Mouse (Mus musculus): ENCODE measurements around the gene Slpi.
"Not testable (repeated sequence)": the region's sequence is repeated elsewhere in the genome, so short reads cannot be mapped to it uniquely, and the experiment has no call there.

Slpi gene

DNA sequence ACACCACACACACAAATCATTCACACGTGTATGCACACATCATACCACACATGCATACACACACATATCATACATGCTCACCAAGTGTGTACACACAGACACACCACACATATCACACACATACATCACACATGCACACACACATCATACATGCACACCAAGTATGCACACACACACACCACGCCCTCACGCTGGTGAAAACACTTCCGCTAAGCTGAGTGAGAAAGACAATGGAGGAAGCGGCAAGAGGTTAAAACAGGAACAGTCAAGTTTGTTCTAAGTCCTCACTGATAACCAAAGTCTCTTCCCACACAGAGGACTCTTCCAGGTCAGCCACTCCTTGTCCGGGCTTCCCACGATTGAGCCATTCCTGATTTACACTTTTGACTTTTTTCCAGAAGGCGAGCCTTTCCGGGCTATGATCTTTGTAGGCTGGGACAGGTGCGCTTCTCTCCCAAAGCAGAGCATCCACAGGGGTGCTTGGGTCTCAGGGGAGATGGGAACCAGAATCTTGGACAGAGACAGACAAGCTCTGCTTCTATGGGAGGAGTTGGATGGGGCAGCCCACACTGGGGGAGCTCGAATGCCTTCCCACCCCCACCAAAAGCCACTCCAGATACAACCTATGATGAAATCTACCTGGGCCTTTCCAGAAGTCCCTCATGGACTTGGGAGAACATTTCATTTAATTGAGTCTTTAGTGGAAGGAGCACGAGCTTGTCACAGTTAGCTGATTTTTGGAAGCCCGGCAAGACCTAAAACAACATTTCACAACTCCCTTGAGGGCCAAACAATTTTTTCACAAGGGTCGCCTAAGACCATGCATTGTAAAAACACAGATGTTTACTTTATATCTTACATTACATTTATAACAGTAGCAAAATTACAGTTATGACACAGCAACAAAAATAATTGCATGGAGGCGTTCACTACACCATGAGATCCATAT, 11.1 kb downstream of the Slpi start:
- DNase-seq, result no peak

DNA sequence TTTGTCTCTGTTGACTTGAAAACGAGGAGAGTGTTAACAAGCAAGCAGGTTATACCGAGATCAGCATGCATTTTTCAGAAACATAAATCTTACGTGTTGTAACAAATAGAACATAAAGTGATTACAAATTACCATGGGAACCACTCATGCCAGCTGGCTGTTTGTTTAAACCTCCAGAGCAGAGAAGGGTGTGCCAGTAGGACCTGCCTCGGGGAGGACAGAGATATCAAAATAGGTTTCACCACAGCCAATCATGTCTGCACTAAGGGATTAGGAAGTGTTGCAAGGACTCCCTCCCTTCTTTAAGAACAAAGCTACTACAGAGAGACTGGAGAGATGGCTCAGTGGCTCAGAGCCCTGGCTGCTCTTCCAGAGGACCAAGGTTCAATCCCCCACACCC, 15.7 kb downstream of the Slpi start:
- DNase-seq, result no peak

DNA sequence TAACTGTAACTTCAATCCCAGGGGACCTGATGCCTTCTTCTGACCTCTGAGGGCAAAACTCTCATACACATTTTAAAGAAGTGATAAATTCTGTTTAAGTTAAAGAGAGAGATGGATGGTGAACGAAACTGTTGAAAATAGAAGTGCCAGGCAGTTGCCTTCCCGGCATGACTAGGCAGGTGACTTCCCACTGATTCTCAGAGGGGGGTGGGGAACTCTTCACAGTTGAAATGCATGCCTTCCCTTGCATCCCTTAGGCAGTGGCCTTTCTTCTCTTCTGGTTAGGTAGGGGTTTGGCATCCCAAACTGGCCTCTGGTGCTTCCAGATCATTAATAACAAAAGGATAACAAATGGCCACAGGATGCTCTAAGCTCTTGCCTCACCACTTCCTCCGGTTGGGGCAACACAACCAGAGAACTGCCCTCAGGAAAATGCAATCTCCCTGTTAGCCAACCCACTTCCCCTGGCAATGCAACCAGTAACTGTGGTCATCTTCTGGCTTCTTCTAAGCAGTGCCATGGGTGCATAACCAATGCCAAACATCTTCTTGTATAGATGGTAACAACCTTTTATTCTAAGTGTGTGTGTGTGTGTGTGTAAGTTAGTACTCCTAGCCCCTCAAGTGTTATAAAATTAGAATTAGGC, 16.4 kb downstream of the Slpi start:
- no peak for DNase-seq

DNA sequence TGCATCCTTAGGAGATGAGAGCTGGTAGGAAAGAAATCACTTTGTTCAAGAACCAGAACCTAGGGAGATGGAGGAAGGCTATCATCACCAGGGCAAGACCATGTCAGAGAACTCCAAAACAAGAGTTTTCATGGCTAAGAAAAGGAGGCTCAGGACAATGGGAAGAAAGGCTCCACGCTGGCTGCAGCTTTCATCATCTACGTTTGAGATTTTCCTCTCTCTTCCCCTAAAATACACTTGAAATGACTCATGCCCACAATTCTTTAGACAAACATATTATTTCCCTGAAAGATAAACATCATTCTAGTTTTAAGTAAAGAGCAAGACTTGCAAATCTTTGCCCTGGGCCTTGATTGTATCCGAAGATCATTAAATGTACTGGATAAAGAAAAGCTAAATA, 17.5 kb downstream of the Slpi start:
- DNase-seq, result no peak

DNA sequence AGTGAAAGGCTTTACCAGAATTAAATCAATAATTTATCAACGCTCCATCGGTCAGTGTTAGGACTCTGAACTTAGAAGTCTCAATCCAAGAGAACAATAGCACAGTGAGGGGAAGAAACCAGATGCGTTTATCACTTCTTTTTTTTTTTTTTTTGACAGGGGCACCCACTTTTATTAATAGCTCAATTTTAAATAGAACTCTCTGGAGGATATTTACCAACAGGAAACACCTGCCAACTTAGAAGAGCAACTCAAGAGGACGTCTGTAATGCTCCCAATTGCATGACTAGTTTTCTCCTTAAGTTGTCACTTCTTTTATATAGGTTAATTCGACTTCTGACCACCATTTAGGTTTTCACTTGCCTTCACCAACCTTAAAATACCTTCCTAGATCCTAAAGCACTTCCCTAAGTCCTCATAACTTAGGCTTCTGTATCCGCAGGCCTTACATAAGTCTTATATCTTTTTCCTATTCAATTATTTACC, 20.2 kb downstream of the Slpi start:
- no peak for DNase-seq

DNA sequence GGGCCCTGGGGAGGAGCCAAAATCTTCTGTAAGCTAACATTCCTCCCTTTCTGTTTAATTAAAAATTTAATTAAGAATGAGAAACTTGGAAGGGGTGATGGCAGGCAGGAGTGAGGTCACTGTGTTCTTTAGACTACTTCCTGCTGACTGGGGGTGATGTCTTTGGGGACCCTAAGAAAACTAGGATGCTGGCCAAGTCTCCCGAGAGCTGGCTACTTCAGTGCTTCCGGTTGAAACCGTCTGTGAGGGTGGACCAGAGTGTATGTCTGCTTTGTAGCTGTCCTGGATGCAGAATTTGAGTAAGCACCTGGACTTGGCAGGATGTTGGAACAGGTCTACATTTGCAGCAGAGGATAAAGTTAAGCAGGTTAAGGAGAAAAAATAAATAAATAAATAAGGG, 21.9 kb downstream of the Slpi start:
- no peak for DNase-seq

DNA sequence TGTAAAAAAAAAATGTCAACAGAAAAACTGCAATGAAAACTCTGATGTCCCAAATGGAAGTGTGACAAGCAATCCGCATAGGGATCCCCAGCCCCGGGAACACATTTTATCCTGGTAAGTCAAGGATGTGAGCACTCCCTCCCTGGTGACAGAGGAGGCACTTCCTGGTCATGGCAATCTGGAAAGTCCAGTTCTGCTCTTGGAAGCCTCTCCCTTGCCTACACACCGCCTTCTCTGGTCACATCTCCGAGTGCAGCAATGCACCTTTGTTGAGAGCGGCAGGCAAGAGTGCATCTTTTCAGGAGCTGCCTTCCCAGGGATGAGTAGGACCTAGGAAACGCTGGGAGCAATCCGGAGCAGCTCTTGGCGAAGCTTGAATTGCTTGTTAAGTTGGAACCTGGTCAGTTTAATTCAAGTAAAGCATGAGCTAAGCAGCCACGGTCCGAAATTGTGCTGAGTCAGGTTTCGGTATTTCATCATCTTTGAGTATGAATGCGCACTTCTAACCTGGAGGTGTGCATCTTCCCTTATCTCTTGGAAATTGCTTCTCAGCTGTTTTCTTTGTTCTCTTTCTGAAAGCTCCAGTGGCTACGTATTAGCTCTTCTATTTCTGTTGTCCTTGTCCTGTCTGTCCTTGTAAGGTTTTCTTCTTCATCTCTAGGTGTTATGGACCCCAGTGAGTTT, 27.8 kb downstream of the Slpi start:
- DNase-seq, result no peak

DNA sequence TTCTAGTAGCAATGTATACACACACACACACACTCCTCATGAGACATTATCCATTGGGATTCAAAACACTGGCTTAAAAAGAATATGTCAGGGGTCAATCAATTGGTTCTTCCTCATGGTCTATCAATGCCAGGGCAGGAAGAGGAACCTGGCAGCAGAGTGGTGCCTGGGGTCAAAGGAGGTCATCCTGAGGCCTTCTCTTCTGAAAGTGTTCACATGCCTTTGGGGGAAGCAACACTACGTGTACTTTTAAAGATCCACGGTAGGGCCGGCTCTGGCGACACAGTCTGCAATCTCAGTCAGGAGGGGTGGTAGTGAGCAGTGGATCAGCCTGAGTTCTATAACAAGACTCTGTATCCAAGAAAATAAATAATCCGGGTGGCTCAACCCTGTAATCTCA, 29.2 kb downstream of the Slpi start:
- no peak for DNase-seq

DNA sequence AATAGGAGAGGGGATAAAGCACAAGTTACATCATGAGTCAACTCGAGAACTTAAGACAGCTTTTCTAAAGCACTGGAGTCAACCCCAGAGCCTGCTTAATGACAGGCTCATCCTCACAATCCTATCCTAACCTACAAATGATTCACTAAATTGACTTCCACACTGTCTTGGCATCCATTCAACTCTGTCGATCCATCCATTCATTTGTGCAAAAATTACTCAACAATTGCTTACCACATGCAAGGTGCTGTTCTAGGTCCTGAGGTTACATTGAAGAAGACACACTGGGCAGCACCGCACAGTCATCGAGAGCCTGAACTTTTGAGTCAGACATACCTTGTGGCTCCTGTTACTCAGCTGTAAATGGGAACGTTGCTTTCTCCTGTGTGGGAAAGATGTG, 29.9 kb downstream of the Slpi start:
- no peak for DNase-seq

DNA sequence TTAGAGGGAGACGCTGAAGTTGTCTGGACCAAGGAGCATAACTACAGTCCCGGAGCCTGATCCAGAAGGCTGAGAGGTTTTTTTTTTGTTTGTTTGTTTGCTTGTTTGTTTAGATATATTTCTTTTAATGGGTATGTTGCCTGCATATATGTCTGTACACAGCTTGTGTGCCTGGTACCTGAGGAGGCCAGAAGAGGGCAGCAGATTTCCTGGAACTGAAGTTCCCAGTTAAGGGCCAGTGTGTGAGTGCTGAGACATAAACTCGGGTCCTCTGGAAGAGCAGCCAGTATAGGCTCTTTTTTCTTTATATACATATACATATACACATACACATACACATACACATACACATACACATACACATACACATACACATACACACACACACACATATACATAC, 30.5 kb downstream of the Slpi start:
- peak; percentile 26 to 27 for DNase-seq

DNA sequence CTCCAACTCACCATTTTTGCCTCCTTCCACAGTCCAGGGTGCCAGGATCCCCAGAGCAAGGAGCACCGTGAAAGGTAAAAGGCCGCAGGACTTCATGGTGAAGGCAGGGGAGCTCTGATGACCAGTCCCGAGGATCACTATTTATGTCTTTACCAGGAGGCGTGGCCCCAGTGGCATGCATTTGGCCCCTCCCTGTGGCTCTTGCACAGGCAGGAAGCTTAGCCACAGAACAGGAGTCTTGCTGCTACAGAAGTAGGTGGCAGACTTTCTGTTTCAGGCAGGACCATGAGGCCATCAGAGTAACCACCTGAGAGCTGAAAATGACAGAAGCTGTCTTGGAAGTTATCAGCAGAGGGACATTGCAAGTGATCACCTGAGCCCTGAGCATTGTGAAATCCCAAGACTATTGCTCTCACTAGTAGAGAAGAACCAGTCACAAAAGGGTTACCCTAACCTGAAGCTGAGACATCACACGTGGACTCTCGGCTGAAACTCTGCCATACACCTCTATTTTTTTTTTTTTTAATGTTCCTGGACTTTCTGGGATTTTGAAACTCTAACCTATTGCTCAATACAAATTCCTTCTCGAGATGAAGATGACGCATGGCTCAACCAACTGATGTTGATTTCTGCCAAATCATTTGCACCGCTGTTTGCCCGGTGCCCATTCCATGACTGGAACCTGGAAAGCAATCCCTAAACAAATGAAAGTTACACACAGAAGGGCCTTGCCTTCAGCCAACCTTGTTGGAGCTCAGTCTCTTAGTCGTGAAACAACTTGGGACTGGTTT, 32.5 kb downstream of the Slpi start:
- DNase-seq, result no peak

DNA sequence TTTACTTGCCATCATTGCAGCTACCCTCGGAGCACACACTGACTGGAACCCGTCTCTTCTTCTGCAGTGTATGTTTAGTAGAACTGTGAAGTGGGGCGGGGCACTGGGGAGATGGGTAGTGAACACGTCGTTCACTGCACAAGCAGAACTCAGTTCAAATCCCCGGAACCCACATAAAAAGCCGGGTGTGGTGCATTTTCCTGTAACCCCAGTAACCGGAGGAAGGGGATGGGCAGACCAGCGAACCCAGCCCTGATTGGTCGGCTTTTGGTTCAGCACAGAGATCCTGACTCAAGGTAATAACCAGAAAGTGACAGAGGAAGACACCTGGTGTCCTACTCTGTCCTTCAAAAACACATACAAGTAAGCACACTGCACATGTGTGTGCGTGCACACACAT, 35.5 kb downstream of the Slpi start:
- no peak for DNase-seq

DNA sequence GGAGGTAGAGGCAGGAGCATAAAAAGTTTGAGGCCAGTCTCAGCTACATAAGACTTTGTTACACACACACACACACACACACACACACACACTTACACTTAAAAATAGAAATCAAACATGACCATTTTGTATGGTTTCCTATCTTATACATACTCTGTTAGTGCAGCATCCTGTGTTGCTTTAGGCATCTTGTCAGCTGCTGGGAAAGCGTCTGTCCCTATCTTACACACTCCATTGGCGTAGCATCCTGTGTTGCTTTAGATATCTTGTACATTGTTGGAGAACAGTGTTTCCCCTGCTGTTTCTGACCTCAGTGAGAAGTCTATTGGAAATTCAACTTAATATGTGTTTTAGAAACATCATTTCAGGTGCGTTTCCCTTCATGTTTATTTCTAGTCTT, 36.2 kb downstream of the Slpi start:
- no peak for DNase-seq

DNA sequence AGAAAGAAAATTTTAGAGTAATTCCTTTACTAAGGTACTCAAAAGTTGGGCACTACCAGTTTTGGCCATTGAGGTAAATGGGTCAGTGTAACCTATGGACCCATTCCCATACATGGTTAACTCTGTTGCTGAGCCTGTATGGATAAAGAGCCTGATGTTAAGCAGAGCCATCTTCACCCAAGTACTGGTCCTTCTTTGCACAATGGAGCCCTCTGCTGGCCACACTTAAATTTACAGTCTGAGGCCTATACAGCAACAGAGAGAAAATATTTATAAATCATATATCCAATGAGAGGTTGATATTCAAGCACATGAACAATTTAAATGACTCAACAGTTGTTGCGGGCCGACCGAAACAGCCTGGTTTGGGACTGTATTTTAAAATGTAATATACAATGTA, 39.9 kb downstream of the Slpi start:
- peak; percentile 55 to 56 for DNase-seq

DNA sequence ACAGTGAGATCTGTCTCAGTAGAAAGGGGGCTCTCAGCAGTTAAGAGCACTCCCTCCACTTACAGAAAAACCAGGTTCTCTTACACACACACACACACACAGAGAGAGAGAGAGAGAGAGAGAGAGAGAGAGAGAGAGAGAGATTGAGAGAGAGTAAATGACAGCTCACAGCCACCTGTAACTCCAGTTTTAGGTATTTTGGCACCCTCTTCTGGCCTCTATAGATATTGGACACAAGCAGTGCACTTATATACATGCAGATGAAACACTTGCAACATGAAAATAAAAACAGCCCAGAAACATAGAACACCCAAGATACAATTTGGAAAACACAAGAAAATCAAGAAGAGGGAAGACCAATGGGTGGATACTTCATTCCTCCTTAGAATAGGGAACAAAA, 41.2 kb downstream of the Slpi start:
- not testable (repeated sequence) for DNase-seq

DNA sequence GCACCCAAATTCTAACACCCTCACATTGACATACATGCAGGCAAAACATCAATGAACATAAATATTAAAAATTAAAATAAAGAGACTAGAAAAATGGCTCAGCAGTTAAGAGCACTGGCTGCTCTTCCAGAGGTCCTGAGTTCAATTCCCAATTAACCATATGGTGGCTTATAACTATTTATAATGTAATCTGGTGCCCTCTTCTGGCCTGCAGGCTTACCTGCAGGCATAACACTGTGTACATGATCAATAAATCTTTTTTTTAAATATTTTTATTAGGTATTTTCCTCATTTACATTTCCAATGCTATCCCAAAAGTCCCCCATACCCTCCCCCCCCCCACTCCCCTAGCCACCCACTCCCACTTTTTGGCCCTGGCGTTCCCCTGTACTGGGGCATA, 45.2 kb downstream of the Slpi start:
- DNase-seq, result not testable (repeated sequence)

DNA sequence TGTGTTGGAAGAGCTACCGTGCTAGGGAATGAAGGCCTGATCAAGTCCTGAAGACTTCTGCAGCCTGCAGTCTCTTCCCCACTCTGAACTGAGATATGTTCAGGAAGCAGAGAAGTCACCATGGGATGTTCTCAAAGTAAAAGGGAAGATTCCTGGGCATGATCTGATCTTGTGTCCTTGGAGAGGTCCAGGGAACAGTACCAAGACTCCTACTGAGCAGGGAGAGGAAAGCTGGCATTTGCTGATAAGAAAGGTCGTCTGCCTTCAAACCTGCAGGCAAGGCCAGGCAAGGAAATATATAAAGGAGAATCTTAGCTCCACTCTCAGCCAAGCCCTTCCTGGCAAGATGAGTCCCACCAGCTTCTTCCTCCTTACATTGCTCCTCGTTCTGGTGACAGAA, 56.5 kb downstream of the Slpi start, which contains the start of gene Svs5:
Gene Svs5 (plus strand): TSS at position 301 of the 400 bp plus-strand sequence.
- not testable (repeated sequence) for DNase-seq

DNA sequence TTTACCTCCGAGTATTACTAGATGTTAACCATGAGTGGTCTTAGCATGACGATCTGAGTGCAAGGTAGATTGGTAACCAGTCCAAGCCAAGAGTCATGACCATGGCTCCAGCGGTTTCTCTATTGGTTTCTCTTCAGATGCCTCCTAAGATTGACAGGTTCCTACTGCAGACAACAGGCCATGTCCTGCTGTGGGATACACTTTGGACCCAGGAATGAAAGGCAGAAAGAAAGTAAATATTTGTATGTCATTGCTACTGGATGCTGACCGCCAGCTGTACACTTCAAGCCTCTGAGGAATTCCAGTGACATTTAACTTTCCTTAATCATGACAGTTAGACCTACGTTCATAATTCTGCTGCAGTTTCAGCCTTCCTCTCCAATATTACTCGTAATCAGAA, 67.9 kb downstream of the Slpi start:
- DNase-seq, result no peak

DNA sequence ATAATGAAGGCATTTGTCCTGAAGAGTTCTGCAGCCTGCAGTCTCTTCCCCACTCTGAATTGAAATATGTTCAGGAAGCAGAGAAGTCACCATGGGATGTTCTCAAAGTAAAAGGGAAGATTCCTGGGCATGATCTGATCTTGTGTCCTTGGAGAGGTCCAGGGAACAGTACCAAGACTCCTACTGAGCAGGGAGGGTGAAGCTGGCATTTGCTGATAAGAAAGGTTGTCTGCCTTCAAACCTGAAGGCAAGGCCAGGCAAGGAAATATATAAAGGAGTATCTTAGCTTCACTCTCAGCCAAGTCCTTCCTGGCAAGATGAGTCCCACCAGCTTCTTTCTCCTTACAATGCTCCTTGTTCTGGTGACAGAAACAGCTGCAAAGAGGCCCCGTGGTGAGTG, 72.4 kb downstream of the Slpi start, which contains the start of gene Svs6:
Gene Svs6 (plus strand): TSS at position 301 of the 400 bp plus-strand sequence.
- DNase-seq, result not testable (repeated sequence)

DNA sequence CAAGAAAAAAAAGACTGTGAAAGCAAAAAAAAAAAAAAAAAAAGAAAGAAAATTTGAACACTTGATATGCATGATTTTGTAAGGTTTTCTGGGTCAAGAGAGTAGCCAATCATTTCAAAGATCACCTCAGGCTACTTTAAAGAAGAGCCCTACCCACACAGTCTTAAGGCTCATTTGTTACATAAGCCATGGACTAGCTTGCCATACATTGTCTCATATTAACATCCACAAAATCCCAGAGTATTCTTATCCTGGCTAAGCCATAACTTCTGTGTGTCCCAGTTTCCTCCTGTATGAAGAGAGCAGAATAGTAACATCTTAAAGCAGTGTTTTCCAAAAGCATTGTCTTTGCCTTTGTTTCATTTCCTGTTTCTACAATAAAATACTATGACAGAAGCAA, 73.4 kb downstream of the Slpi start:
- DNase-seq, result not testable (repeated sequence)

DNA sequence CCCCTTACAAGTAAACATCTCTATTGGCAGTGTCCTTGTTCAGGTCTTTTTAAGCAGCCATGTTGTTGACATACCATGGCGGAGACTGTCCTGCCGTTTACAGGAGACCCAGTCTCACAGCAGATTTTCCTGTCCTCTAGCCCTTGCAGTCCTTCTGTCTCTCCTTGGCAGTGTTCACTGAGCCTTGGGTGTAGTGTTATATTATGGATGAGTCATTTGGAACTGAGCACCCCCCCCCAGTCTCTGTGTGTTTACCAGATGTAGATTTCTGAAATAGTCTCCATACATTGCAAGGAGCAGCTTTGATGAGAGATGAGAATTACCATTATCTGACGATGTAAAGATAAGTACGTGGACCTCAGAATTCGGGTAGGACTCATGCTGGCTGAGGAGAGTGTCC, 76.3 kb downstream of the Slpi start:
- DNase-seq, result no peak
